Mouse (Mus musculus) cerebellum, adult 2 months (tissue): Measurements from ENCODE around the gene Tox2.

Experiments
- CTCF ChIP-seq: fragments of 200-500 bp; IDR thresholded peaks from 2 replicates; pipeline ENCODE4 v1.5.1; 2011; ENCODE audit warnings: low read depth, mild to moderate bottlenecking, control low read depth, low read length, moderate library complexity, borderline replicate concordance; ENCODE audit not compliant: insufficient read depth
- POLR2A ChIP-seq: fragments of 200-500 bp; IDR thresholded peaks from 2 replicates; pipeline ENCODE4 v1.6.1; 2011; ENCODE audit warnings: low read length, control low read depth, borderline replicate concordance; ENCODE audit not compliant: insufficient read depth

DNA sequence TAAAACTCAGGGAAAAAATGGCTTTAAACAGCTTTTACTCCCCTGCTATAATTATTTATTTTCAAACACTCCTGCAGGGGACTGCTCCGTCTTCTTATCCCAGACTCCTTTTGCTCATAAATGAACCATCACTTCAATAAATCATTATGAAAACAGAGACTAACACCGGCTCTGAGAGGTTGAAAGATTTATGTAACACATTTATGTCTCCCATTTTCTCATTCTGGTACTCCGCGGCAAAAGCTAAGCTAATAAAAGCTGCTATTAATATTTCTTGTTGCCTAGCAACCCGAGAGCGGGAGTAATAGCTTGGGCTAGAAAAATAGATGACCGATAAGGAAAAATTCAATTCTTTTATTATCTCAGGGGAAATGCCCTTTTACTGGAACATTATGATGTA lies 81.9 kb downstream of the Tox2 start:
- TF ChIP-seq CTCF (no peak), POLR2A (no peak)
